Mouse (Mus musculus): ENCODE data around the gene Shank3. TPM values are rescaled to one million over a fixed set of nuclear protein-coding genes. Genes with fewer than 3 reads are reported as not detected.

The Shank3 gene
- polyA plus RNA-seq (2012) = 6.2 and 8.2 TPM in 2 replicates

- TF ChIP-seq GATA1 (IDR thresholded peaks at IDR 0.05; ENCODE audit: low read length) = no peak
Observed at GRCm38 (mm10) chr15:89498961-89499688, at the start of gene Shank3. Gene Shank3, plus strand, starts transcription at chr15:89499623.

- TF ChIP-seq GATA1 (IDR thresholded peaks at IDR 0.05; ENCODE audit: low read length) = no peak
Observed at GRCm38 (mm10) chr15:89452906-89453864, 46.2 kb upstream of the Shank3 start.

- no peak for TF ChIP-seq GATA1 (IDR thresholded peaks at IDR 0.05; ENCODE audit: low read length)
Observed at GRCm38 (mm10) chr15:89453865-89454478, 45.5 kb upstream of the Shank3 start, which contains the start of gene Mapk8ip2. Gene Mapk8ip2, plus strand, starts transcription at chr15:89453913.

- no peak for TF ChIP-seq GATA1 (IDR thresholded peaks at IDR 0.05; ENCODE audit: low read length)
Observed at GRCm38 (mm10) chr15:89454857-89455256, 44.6 kb upstream of the Shank3 start.

GRCm38 (mm10) chr15:89455642-89456041 is 43.8 kb upstream of the Shank3 start:
- no peak for TF ChIP-seq GATA1 (IDR thresholded peaks at IDR 0.05; ENCODE audit: low read length)

- no peak for TF ChIP-seq GATA1 (IDR thresholded peaks at IDR 0.05; ENCODE audit: low read length)
Observed at GRCm38 (mm10) chr15:89458942-89459341, 40.5 kb upstream of the Shank3 start.

- TF ChIP-seq GATA1 (IDR thresholded peaks at IDR 0.05; ENCODE audit: low read length) = no peak
Observed at GRCm38 (mm10) chr15:89459821-89460220, 39.6 kb upstream of the Shank3 start.

- no peak for TF ChIP-seq GATA1 (IDR thresholded peaks at IDR 0.05; ENCODE audit: low read length)
Observed at GRCm38 (mm10) chr15:89460298-89460697, 39.1 kb upstream of the Shank3 start.

- TF ChIP-seq GATA1 (IDR thresholded peaks at IDR 0.05; ENCODE audit: low read length) = no peak
Observed at GRCm38 (mm10) chr15:89461321-89461720, 38.1 kb upstream of the Shank3 start.

- TF ChIP-seq GATA1 (IDR thresholded peaks at IDR 0.05; ENCODE audit: low read length) = no peak
Observed at GRCm38 (mm10) chr15:89462176-89462575, 37.2 kb upstream of the Shank3 start.

GRCm38 (mm10) chr15:89463334-89464235 is 35.8 kb upstream of the Shank3 start:
- TF ChIP-seq GATA1 (IDR thresholded peaks at IDR 0.05; ENCODE audit: low read length) = no peak

GRCm38 (mm10) chr15:89465052-89465451 is 34.4 kb upstream of the Shank3 start:
- no peak for TF ChIP-seq GATA1 (IDR thresholded peaks at IDR 0.05; ENCODE audit: low read length)

- TF ChIP-seq GATA1 (IDR thresholded peaks at IDR 0.05; ENCODE audit: low read length) = no peak
Observed at GRCm38 (mm10) chr15:89468577-89468976, 30.8 kb upstream of the Shank3 start.

GRCm38 (mm10) chr15:89471476-89471875 is 27.9 kb upstream of the Shank3 start:
- TF ChIP-seq GATA1 (IDR thresholded peaks at IDR 0.05; ENCODE audit: low read length) = no peak

GRCm38 (mm10) chr15:89473370-89473769 is 26.1 kb upstream of the Shank3 start:
- no peak for TF ChIP-seq GATA1 (IDR thresholded peaks at IDR 0.05; ENCODE audit: low read length)

All from G1E-ER4 (cell line).